Mouse (Mus musculus): ENCODE results near the gene Kcne1.
A peak's percentile ranks its signal among the peaks of the same experiment; 100 is the strongest.

Kcne1 gene

GRCm38 (mm10) chr16:92313953-92314741, 45.1 kb downstream of the Kcne1 start:
- no peak for DNase-seq (ENCODE audit: extremely low read depth, low read depth, low spot score)

GRCm38 (mm10) chr16:92309126-92309525, 50.1 kb downstream of the Kcne1 start:
- no peak for DNase-seq (ENCODE audit: extremely low read depth, low read depth, low spot score)

GRCm38 (mm10) chr16:92307947-92308346, 51.3 kb downstream of the Kcne1 start:
- DNase-seq (ENCODE audit: extremely low read depth, low read depth, low spot score): no peak

GRCm38 (mm10) chr16:92305519-92305918, 53.7 kb downstream of the Kcne1 start:
- DNase-seq (ENCODE audit: extremely low read depth, low read depth, low spot score): no peak

- no peak for DNase-seq (ENCODE audit: extremely low read depth, low read depth, low spot score)
Measured at GRCm38 (mm10) chr16:92302506-92302905, 56.8 kb downstream of the Kcne1 start.

- DNase-seq (ENCODE audit: extremely low read depth, low read depth, low spot score): no peak
Measured at GRCm38 (mm10) chr16:92301989-92302388, 57.3 kb downstream of the Kcne1 start.

- no peak for DNase-seq (ENCODE audit: extremely low read depth, low read depth, low spot score)
Measured at GRCm38 (mm10) chr16:92301412-92301806, 57.9 kb downstream of the Kcne1 start.

- peak; percentile 72 for DNase-seq (ENCODE audit: extremely low read depth, low read depth, low spot score)
Measured at GRCm38 (mm10) chr16:92300649-92301411, 58.4 kb downstream of the Kcne1 start, which contains the start of gene Smim11. Gene Smim11, plus strand, starts transcription at chr16:92301286.
